ENCODE assay signal across 17 mouse cellular contexts in genomic region chr9:120024171-120024570, GRCm38 (mm10). TPM values are rescaled to one million over a fixed set of nuclear protein-coding genes. Genes with fewer than 3 reads are reported as not detected.
DNase-seq lines count a peak whose midpoint lies in the region; ATAC-seq and TF ChIP-seq lines count a peak whose summit lies in the region.
"Had no signal": no experiment of that assay in that cellular context is flagged by ENCODE, and none has a peak within 500 bp of the region (broad histone marks: within the 10 kb centered on the region; RNA-seq: fewer than 3 reads in every experiment).

No protein-coding gene starts in this region.

- no peaks in the 10 kb centered on the region for H3K36me3 ChIP-seq in heart, embryonic 11.5 days (ENCODE audit: control insufficient read depth, insufficient read depth, low read length)
- H3K36me3 ChIP-seq: embryonic facial prominence, embryonic 12.5 days; forebrain, embryonic 12.5 days; intestine, embryonic 15.5 days; neural tube, embryonic 15.5 days had no signal

- TF ChIP-seq CTCF in cerebellum, adult 2 months (IDR thresholded peaks at IDR 0.05; ENCODE audit: borderline replicate concordance, insufficient read depth, low read depth, low read length) = no peak; the same call in 1 of the 2 replicates

- ATAC-seq in heart, embryonic 11.5 days (replicated peaks; ENCODE audit: insufficient number of reproducible peaks, low FRiP score, low TSS enrichment) = no peak
- ATAC-seq: intestine, embryonic 15.5 days; midbrain, embryonic 16.5 days had no signal

- DNase-seq in 3134 (ENCODE audit: extremely low read depth, insufficient read length, low spot score) (peak; percentile 54), A20 (ENCODE audit: low read depth, low spot score) (peak; percentile 35)
- DNase-seq in cerebellum, adult 2 months = peak; percentile 96
- no peak for DNase-seq in thymus, postnatal 36 days
- DNase-seq in right cerebral cortex, postnatal 36 days (ENCODE audit: low spot score in 2 of 2) = no peak
- DNase-seq in adrenal gland, adult (ENCODE audit: inconsistent age in 2 of 2, low spot score in 1 of 2) = no peak
- no peak for DNase-seq in spleen, adult 18-20 months
- DNase-seq: kidney, postnatal 14 days; lung, postnatal 36 days had no signal

- no peak for TF ChIP-seq POLR2A in cerebellum, adult 2 months (IDR thresholded peaks at IDR 0.05; ENCODE audit: borderline replicate concordance, insufficient read depth, low read length)

- WGBS in cerebellum, adult 2 months = 9% methylated on average over 10 of the region's 10 CpGs
- 61% methylated on average over 10 of the region's 10 CpGs for WGBS in heart, embryonic 11.5 days (ENCODE audit: insufficient replicate concordance)

- H3K4me2 ChIP-seq in heart, embryonic 11.5 days = peak overlapping the region; percentile 55
- H3K4me2 ChIP-seq: embryonic facial prominence, embryonic 12.5 days; forebrain, embryonic 12.5 days; intestine, embryonic 15.5 days; liver, embryonic 11.5 days; neural tube, embryonic 15.5 days had no signal

- no peaks in the 10 kb centered on the region for H3K9me3 ChIP-seq in heart, embryonic 11.5 days (replicated peaks; ENCODE audit: control insufficient read depth, low read length)
- H3K9me3 ChIP-seq: embryonic facial prominence, embryonic 12.5 days; forebrain, embryonic 12.5 days; intestine, embryonic 15.5 days; neural tube, embryonic 15.5 days had no signal

- H3K27ac ChIP-seq in cerebellum, adult 2 months (ENCODE audit: insufficient read depth, low read length) = no peak overlapping the region; the same call in 1 of the 2 replicates
- H3K27ac ChIP-seq in heart, embryonic 11.5 days (ENCODE audit: low read depth, low read length) = peak overlapping the region; percentile 95
- H3K27ac ChIP-seq: embryonic facial prominence, embryonic 12.5 days; forebrain, embryonic 12.5 days; intestine, embryonic 15.5 days; left cerebral cortex, adult 2 months; neural tube, embryonic 15.5 days had no signal

- H3K27me3 ChIP-seq in cerebellum, adult 2 months (ENCODE audit: control insufficient read depth, insufficient read depth, low read length) = no peaks in the 10 kb centered on the region
- H3K27me3 ChIP-seq in heart, embryonic 11.5 days (ENCODE audit: control insufficient read depth, insufficient read depth, low read length) = no peaks in the 10 kb centered on the region
- H3K27me3 ChIP-seq: embryonic facial prominence, embryonic 12.5 days; intestine, embryonic 15.5 days; neural tube, embryonic 15.5 days had no signal

- H3K9ac ChIP-seq in heart, embryonic 11.5 days (ENCODE audit: low read depth, low read length) = peak overlapping the region; percentile 49; the same call in 1 of the 2 replicates
- H3K9ac ChIP-seq: embryonic facial prominence, embryonic 12.5 days; forebrain, embryonic 12.5 days; intestine, embryonic 15.5 days; neural tube, embryonic 15.5 days had no signal

- H3K4me1 ChIP-seq in cerebellum, adult 2 months (ENCODE audit: control insufficient read depth, insufficient read depth, low read length) = peaks cover 48% of the 10 kb centered on the region
- peaks cover 32% of the 10 kb centered on the region for H3K4me1 ChIP-seq in heart, embryonic 11.5 days (ENCODE audit: control insufficient read depth, insufficient read depth, low read length)

- H3K4me3 ChIP-seq in cerebellum, adult 2 months (replicated peaks; ENCODE audit: insufficient read depth, low read depth, low read length) = no peak overlapping the region
- no peak overlapping the region for H3K4me3 ChIP-seq in heart, embryonic 11.5 days (ENCODE audit: low read depth, low read length)
- H3K4me3 ChIP-seq: embryonic facial prominence, embryonic 12.5 days; forebrain, embryonic 12.5 days; intestine, embryonic 15.5 days; left cerebral cortex, adult 2 months; neural tube, embryonic 15.5 days had no signal

RNA-seq across cellular contexts. Expression of gene Xirp1, which starts 0.8 kb away (rescaled TPM):
- 0.03 and 0.05 TPM in 2 replicates for polyA plus RNA-seq in cerebellum, adult 2 months (2012; rRNA removed)
- polyA plus RNA-seq in heart, embryonic 11.5 days (2014; fragmentation: Nextera tagmentation; extraction: Ambion mirVana) = 38.2 and 64.5 TPM in 2 replicates
- polyA plus RNA-seq: midbrain, embryonic 16.5 days had no signal

RNA-seq across cellular contexts. Expression of gene Csrnp1, which starts 39.7 kb away (rescaled TPM):
- 11.1 and 12.6 TPM in 2 replicates for polyA plus RNA-seq in cerebellum, adult 2 months (2012; rRNA removed)
- polyA plus RNA-seq in heart, embryonic 11.5 days (2014; fragmentation: Nextera tagmentation; extraction: Ambion mirVana) = 3.3 and 4.2 TPM in 2 replicates

RNA-seq across cellular contexts. Expression of gene Cx3cr1, which starts 45.5 kb away (rescaled TPM):
- 8.6 and 9.0 TPM in 2 replicates for polyA plus RNA-seq in cerebellum, adult 2 months (2012; rRNA removed)
- polyA plus RNA-seq in heart, embryonic 11.5 days (2014; fragmentation: Nextera tagmentation; extraction: Ambion mirVana) = 2.3 and 3.1 TPM in 2 replicates

Comparison
In these comparisons a context has a peak if more than half of its experiments do, and no peak if none do; other contexts are left out.
1. DNase-seq: peak in 3134 (single experiment), A20 (single experiment) and cerebellum, adult 2 months (2 of 2); none in thymus, postnatal 36 days (0 of 2), right cerebral cortex, postnatal 36 days (0 of 2), adrenal gland, adult (0 of 2) and spleen, adult 18-20 months (0 of 2).
2. RNA of gene Xirp1, which starts 0.8 kb away (polyA plus RNA-seq): 38.2 to 64.5 TPM in heart, embryonic 11.5 days; 0.03 to 0.05 TPM in cerebellum, adult 2 months; every median in the first group is over 10 times any median in the second.